Mouse (Mus musculus): ENCODE data around the gene Cep112.

The Cep112 gene

GRCm38 (mm10) chr11:108605301-108605700 is 180.3 kb downstream of the Cep112 start:
- DNase-seq (ENCODE audit: low spot score in 2 of 2): no peak

GRCm38 (mm10) chr11:108606036-108606435 is 181.0 kb downstream of the Cep112 start:
- no peak for DNase-seq (ENCODE audit: low spot score in 2 of 2)

GRCm38 (mm10) chr11:108606836-108607235 is 181.8 kb downstream of the Cep112 start:
- no peak for DNase-seq (ENCODE audit: low spot score in 2 of 2)

- no peak for DNase-seq (ENCODE audit: low spot score in 2 of 2)
Observed at GRCm38 (mm10) chr11:108620628-108621433, 195.8 kb downstream of the Cep112 start.

- no peak for DNase-seq (ENCODE audit: low spot score in 2 of 2)
Observed at GRCm38 (mm10) chr11:108621434-108621901, 196.5 kb downstream of the Cep112 start.

GRCm38 (mm10) chr11:108625546-108626232 is 200.7 kb downstream of the Cep112 start:
- DNase-seq (ENCODE audit: low spot score in 2 of 2): no peak

- no peak for DNase-seq (ENCODE audit: low spot score in 2 of 2)
Observed at GRCm38 (mm10) chr11:108637780-108638179, 212.8 kb downstream of the Cep112 start.

- no peak for DNase-seq (ENCODE audit: low spot score in 2 of 2)
Observed at GRCm38 (mm10) chr11:108655574-108655973, 230.6 kb downstream of the Cep112 start.

GRCm38 (mm10) chr11:108682014-108682413 is 257.0 kb downstream of the Cep112 start:
- DNase-seq (ENCODE audit: low spot score in 2 of 2): no peak

GRCm38 (mm10) chr11:108696563-108696962 is 271.6 kb downstream of the Cep112 start:
- no peak for DNase-seq (ENCODE audit: low spot score in 2 of 2)

- DNase-seq (ENCODE audit: low spot score in 2 of 2): peak; percentile 43 to 46
Observed at GRCm38 (mm10) chr11:108752301-108752700, 327.3 kb downstream of the Cep112 start.

- no peak for DNase-seq (ENCODE audit: low spot score in 2 of 2)
Observed at GRCm38 (mm10) chr11:108752765-108753164, 327.8 kb downstream of the Cep112 start.

- DNase-seq (ENCODE audit: low spot score in 2 of 2): no peak
Observed at GRCm38 (mm10) chr11:108753361-108754240, 328.6 kb downstream of the Cep112 start.

- no peak for DNase-seq (ENCODE audit: low spot score in 2 of 2)
Observed at GRCm38 (mm10) chr11:108757211-108757610, 332.2 kb downstream of the Cep112 start.

- DNase-seq (ENCODE audit: low spot score in 2 of 2): no peak
Observed at GRCm38 (mm10) chr11:108757626-108758430, 332.8 kb downstream of the Cep112 start.

GRCm38 (mm10) chr11:108770064-108770463 is 345.1 kb downstream of the Cep112 start:
- DNase-seq (ENCODE audit: low spot score in 2 of 2): no peak

- no peak for DNase-seq (ENCODE audit: low spot score in 2 of 2)
Observed at GRCm38 (mm10) chr11:108774019-108774670, 349.2 kb downstream of the Cep112 start.

GRCm38 (mm10) chr11:108777158-108777557 is 352.2 kb downstream of the Cep112 start:
- no peak for DNase-seq (ENCODE audit: low spot score in 2 of 2)

GRCm38 (mm10) chr11:108780271-108781250 is 355.6 kb downstream of the Cep112 start:
- no peak for DNase-seq (ENCODE audit: low spot score in 2 of 2)
